Mouse (Mus musculus): ENCODE measurements around the gene Brd2.
"Not testable (repeated sequence)": the region's sequence is repeated elsewhere in the genome, so short reads cannot be mapped to it uniquely, and the experiment has no call there.

DNA sequence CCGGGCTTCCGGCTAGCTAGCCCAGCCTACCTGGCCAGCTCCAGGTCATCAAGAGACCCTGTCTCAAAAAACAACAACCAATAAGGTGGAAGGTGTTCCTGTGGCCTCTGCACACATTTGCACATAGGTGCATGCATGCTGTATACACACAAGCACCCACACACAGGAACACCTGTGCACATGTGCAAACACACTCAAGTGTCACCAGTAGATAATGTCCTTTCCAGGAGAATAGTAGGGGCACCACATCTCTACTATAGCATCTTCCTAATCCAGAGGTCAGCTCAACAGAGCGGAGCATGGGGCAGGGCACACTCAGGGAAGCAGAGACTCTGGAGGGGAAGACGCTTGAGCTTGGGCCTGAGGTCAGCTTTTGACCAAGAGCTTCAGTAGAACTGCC, 21.8 kb upstream of the Brd2 start:
- not testable (repeated sequence) for TF ChIP-seq POLR2A (IDR thresholded peaks at IDR 0.05; ENCODE audit: borderline replicate concordance, control insufficient read depth, low read depth, low read length); CTCF (IDR thresholded peaks at IDR 0.05; ENCODE audit: control insufficient read depth, insufficient read depth, low read length)

Measured in bone marrow, adult 2 months (tissue).